Mouse (Mus musculus): ENCODE results near the gene Tanc2. TPM values are rescaled to one million over a fixed set of nuclear protein-coding genes. Genes with fewer than 3 reads are reported as not detected.

Gene Tanc2
- polyA plus RNA-seq, 1 experiment from 2014 or later = 24.1 TPM

GRCm38 (mm10) chr11:105927065-105928030 lies 337.6 kb downstream of the Tanc2 start:
- no peak for ATAC-seq (ENCODE audit: insufficient number of reproducible peaks, insufficient read depth, low FRiP score, low read depth)
- H3K9me3 ChIP-seq (ENCODE audit: control insufficient read depth, low read length) = no peaks in the 10 kb centered on the region
- 65% methylated on average over 14 of the region's 14 CpGs for WGBS

GRCm38 (mm10) chr11:105928171-105928570 lies 338.4 kb downstream of the Tanc2 start:
- Histone ChIP-seq H3K4me1 (ENCODE audit: control insufficient read depth in 2 of 2, insufficient read depth in 2 of 2, low read length in 2 of 2) (no peaks in the 10 kb centered on the region), H3K36me3 (ENCODE audit: control insufficient read depth, insufficient read depth, low read length) (peaks cover 32% of the 10 kb centered on the region), H3K27me3 (ENCODE audit: control insufficient read depth, insufficient read depth, low read length) (no peaks in the 10 kb centered on the region), H3K4me2 (ENCODE audit: low read length) (no peak overlapping the region), H3K4me3 (ENCODE audit: control insufficient read depth in 1 of 2, insufficient read depth in 1 of 2, low read depth in 1 of 2, low read length in 2 of 2) (no peak overlapping the region), H3K9me3 (ENCODE audit: control insufficient read depth, low read length) (no peaks in the 10 kb centered on the region), H3K27ac (replicated peaks in 1 of 2; ENCODE audit: control insufficient read depth in 1 of 2, insufficient read depth in 1 of 2, low read depth in 2 of 2, low read length in 2 of 2) (no peak overlapping the region), H3K9ac (ENCODE audit: low read length) (no peak overlapping the region)
- no peak for ATAC-seq (ENCODE audit: insufficient number of reproducible peaks, insufficient read depth, low FRiP score, low read depth)
- WGBS = 71% methylated on average over 5 of the region's 5 CpGs

More at GRCm38 (mm10) chr11:105927065-105928030, 337.6 kb downstream of the Tanc2 start:
- no peak overlapping the region for H3K9ac ChIP-seq (ENCODE audit: low read length)
- no peak overlapping the region for H3K27ac ChIP-seq (replicated peaks in 1 of 2; ENCODE audit: control insufficient read depth in 1 of 2, insufficient read depth in 1 of 2, low read depth in 2 of 2, low read length in 2 of 2)
- H3K4me1 ChIP-seq (ENCODE audit: control insufficient read depth in 2 of 2, insufficient read depth in 2 of 2, low read length in 2 of 2) = no peaks in the 10 kb centered on the region
- H3K4me3 ChIP-seq (ENCODE audit: control insufficient read depth in 1 of 2, insufficient read depth in 1 of 2, low read depth in 1 of 2, low read length in 2 of 2) = no peak overlapping the region
- no peaks in the 10 kb centered on the region for H3K27me3 ChIP-seq (ENCODE audit: control insufficient read depth, insufficient read depth, low read length)
- peaks cover 40% of the 10 kb centered on the region for H3K36me3 ChIP-seq (ENCODE audit: control insufficient read depth, insufficient read depth, low read length)
- H3K4me2 ChIP-seq (ENCODE audit: low read length) = no peak overlapping the region

GRCm38 (mm10) chr11:105931380-105931779 lies 341.6 kb downstream of the Tanc2 start:
- Histone ChIP-seq H3K36me3 (ENCODE audit: control insufficient read depth, insufficient read depth, low read length) (0 out of 2 replicates have a peak, but pooled peaks cover 8% of the 10 kb centered on the region), H3K27me3 (ENCODE audit: control insufficient read depth, insufficient read depth, low read length) (no peaks in the 10 kb centered on the region), H3K27ac (replicated peaks in 1 of 2; ENCODE audit: control insufficient read depth in 1 of 2, insufficient read depth in 1 of 2, low read depth in 2 of 2, low read length in 2 of 2) (no peak overlapping the region), H3K4me2 (ENCODE audit: low read length) (no peak overlapping the region), H3K9ac (ENCODE audit: low read length) (no peak overlapping the region), H3K9me3 (ENCODE audit: control insufficient read depth, low read length) (no peaks in the 10 kb centered on the region), H3K4me1 (ENCODE audit: control insufficient read depth in 2 of 2, insufficient read depth in 2 of 2, low read length in 2 of 2) (no peaks in the 10 kb centered on the region), H3K4me3 (ENCODE audit: control insufficient read depth in 1 of 2, insufficient read depth in 1 of 2, low read depth in 1 of 2, low read length in 2 of 2) (no peak overlapping the region)
- no peak for ATAC-seq (ENCODE audit: insufficient number of reproducible peaks, insufficient read depth, low FRiP score, low read depth)
- WGBS = 84% methylated on average over 3 of the region's 3 CpGs

DNA sequence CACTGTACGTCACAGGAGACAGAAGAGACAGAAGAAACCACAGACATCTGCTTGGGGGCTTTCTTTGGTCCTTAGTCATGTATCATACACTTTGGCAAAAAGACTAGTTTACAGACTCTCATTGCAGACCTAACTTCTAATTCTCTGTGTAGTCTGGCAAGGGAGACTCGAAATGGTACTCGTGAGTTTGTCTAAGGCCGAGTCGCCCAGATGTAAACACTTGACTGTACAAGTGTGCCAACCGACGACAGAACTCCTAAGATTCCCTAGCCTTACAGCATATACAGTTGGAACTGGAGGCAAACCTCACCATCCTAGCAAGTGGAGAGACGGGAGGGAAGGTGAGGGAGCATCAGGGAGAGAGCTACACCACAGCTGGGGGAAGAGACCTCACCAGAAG lies 344.0 kb downstream of the Tanc2 start:
- H3K27me3 ChIP-seq (ENCODE audit: control insufficient read depth, insufficient read depth, low read length) = no peaks in the 10 kb centered on the region
- H3K9ac ChIP-seq (ENCODE audit: low read length) = no peak overlapping the region
- no peak overlapping the region for H3K4me3 ChIP-seq (ENCODE audit: control insufficient read depth in 1 of 2, insufficient read depth in 1 of 2, low read depth in 1 of 2, low read length in 2 of 2)
- no peak overlapping the region for H3K27ac ChIP-seq (replicated peaks in 1 of 2; ENCODE audit: control insufficient read depth in 1 of 2, insufficient read depth in 1 of 2, low read depth in 2 of 2, low read length in 2 of 2)
- H3K36me3 ChIP-seq (ENCODE audit: control insufficient read depth, insufficient read depth, low read length) = no peaks in the 10 kb centered on the region
- 79% methylated on average over 8 of the region's 8 CpGs for WGBS
- no peaks in the 10 kb centered on the region for H3K4me1 ChIP-seq (ENCODE audit: control insufficient read depth in 2 of 2, insufficient read depth in 2 of 2, low read length in 2 of 2)
- H3K9me3 ChIP-seq (ENCODE audit: control insufficient read depth, low read length) = no peaks in the 10 kb centered on the region
- H3K4me2 ChIP-seq (ENCODE audit: low read length) = no peak overlapping the region
- ATAC-seq (ENCODE audit: insufficient number of reproducible peaks, insufficient read depth, low FRiP score, low read depth) = no peak

GRCm38 (mm10) chr11:105934303-105934711 lies 344.5 kb downstream of the Tanc2 start:
- no peaks in the 10 kb centered on the region for H3K27me3 ChIP-seq (ENCODE audit: control insufficient read depth, insufficient read depth, low read length)
- no peak overlapping the region for H3K4me2 ChIP-seq (ENCODE audit: low read length)
- no peak for ATAC-seq (ENCODE audit: insufficient number of reproducible peaks, insufficient read depth, low FRiP score, low read depth)
- H3K4me1 ChIP-seq (ENCODE audit: control insufficient read depth in 2 of 2, insufficient read depth in 2 of 2, low read length in 2 of 2) = no peaks in the 10 kb centered on the region
- H3K27ac ChIP-seq (replicated peaks in 1 of 2; ENCODE audit: control insufficient read depth in 1 of 2, insufficient read depth in 1 of 2, low read depth in 2 of 2, low read length in 2 of 2) = no peak overlapping the region
- H3K36me3 ChIP-seq (ENCODE audit: control insufficient read depth, insufficient read depth, low read length) = no peaks in the 10 kb centered on the region
- H3K4me3 ChIP-seq (ENCODE audit: control insufficient read depth in 1 of 2, insufficient read depth in 1 of 2, low read depth in 1 of 2, low read length in 2 of 2) = no peak overlapping the region
- 51% methylated on average over 5 of the region's 5 CpGs for WGBS
- H3K9me3 ChIP-seq (ENCODE audit: control insufficient read depth, low read length) = no peaks in the 10 kb centered on the region
- H3K9ac ChIP-seq (ENCODE audit: low read length) = no peak overlapping the region

DNA sequence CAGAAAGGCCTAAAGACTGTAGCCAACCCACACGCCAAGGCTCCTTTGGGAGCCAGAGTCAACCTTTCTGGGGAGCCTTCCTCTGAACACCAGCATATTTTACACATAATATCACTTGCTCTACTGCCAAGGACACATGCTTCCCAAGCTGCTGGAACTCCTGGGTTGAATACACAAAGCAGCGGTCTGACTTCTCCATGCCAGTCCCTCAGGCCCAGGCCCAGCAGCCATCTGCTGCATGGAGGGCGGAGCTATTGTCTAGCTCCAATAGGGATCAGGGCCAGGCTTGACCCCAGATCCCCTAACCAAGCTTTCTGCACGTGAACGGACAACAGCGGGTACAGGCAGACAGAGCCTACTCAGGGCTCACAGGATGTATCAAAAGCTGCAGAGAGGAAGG lies 345.0 kb downstream of the Tanc2 start:
- Histone ChIP-seq H3K4me2 (ENCODE audit: low read length) (no peak overlapping the region), H3K9me3 (ENCODE audit: control insufficient read depth, low read length) (no peaks in the 10 kb centered on the region), H3K36me3 (ENCODE audit: control insufficient read depth, insufficient read depth, low read length) (no peaks in the 10 kb centered on the region), H3K9ac (ENCODE audit: low read length) (no peak overlapping the region), H3K4me3 (ENCODE audit: control insufficient read depth in 1 of 2, insufficient read depth in 1 of 2, low read depth in 1 of 2, low read length in 2 of 2) (no peak overlapping the region), H3K4me1 (ENCODE audit: control insufficient read depth in 2 of 2, insufficient read depth in 2 of 2, low read length in 2 of 2) (no peaks in the 10 kb centered on the region), H3K27me3 (ENCODE audit: control insufficient read depth, insufficient read depth, low read length) (no peaks in the 10 kb centered on the region), H3K27ac (replicated peaks in 1 of 2; ENCODE audit: control insufficient read depth in 1 of 2, insufficient read depth in 1 of 2, low read depth in 2 of 2, low read length in 2 of 2) (no peak overlapping the region)
- no peak for ATAC-seq (ENCODE audit: insufficient number of reproducible peaks, insufficient read depth, low FRiP score, low read depth)
- WGBS = 64% methylated on average over 6 of the region's 6 CpGs

DNA sequence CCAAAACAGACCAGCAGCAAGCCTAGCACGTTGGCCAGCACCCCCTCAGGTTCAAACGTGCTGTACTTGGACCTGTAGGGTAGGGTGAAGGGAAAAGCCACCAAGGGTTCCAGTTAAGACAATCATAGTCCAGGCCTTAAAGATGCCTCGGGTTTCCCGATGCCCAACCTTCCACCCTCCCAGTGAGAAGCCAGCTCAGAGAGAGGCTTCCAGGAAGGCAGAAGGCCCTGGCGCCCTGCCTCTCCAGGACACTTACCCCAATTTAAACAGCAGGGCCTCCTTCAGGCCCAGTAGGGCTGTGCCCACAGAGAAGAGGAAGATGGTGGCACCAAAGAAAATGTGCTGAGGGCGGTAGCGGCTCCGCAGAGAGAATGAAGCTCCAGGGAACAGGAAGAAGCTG lies 345.7 kb downstream of the Tanc2 start:
- H3K27ac ChIP-seq (replicated peaks in 1 of 2; ENCODE audit: control insufficient read depth in 1 of 2, insufficient read depth in 1 of 2, low read depth in 2 of 2, low read length in 2 of 2) = no peak overlapping the region
- no peaks in the 10 kb centered on the region for H3K36me3 ChIP-seq (ENCODE audit: control insufficient read depth, insufficient read depth, low read length)
- H3K4me3 ChIP-seq (ENCODE audit: control insufficient read depth in 1 of 2, insufficient read depth in 1 of 2, low read depth in 1 of 2, low read length in 2 of 2) = no peak overlapping the region
- no peaks in the 10 kb centered on the region; the same call in 1 of the 2 replicates for H3K27me3 ChIP-seq (ENCODE audit: control insufficient read depth, insufficient read depth, low read length)
- H3K4me2 ChIP-seq (ENCODE audit: low read length) = no peak overlapping the region
- no peaks in the 10 kb centered on the region for H3K9me3 ChIP-seq (ENCODE audit: control insufficient read depth, low read length)
- ATAC-seq (ENCODE audit: insufficient number of reproducible peaks, insufficient read depth, low FRiP score, low read depth) = no peak
- WGBS = 87% methylated on average over 8 of the region's 8 CpGs
- no peaks in the 10 kb centered on the region for H3K4me1 ChIP-seq (ENCODE audit: control insufficient read depth in 2 of 2, insufficient read depth in 2 of 2, low read length in 2 of 2)
- H3K9ac ChIP-seq (ENCODE audit: low read length) = no peak overlapping the region

All from heart, embryonic 14.5 days (tissue).